Mouse (Mus musculus) olfactory bulb, adult 2 months (tissue): ENCODE data around the gene Gpnmb.

ENCODE experiments used
- CTCF ChIP-seq: fragments of 200-500 bp; IDR thresholded peaks from 2 replicates; pipeline ENCODE4 v1.5.1; 2012; ENCODE audit warnings: low read depth, mild to moderate bottlenecking, low read length, moderate library complexity; ENCODE audit not compliant: insufficient read depth
- POLR2A ChIP-seq: fragments of 200-500 bp; IDR thresholded peaks from 2 replicates; pipeline ENCODE4 v1.6.1; 2012; ENCODE audit warnings: mild to moderate bottlenecking, low read depth, low read length, moderate library complexity; ENCODE audit not compliant: insufficient read depth

DNA sequence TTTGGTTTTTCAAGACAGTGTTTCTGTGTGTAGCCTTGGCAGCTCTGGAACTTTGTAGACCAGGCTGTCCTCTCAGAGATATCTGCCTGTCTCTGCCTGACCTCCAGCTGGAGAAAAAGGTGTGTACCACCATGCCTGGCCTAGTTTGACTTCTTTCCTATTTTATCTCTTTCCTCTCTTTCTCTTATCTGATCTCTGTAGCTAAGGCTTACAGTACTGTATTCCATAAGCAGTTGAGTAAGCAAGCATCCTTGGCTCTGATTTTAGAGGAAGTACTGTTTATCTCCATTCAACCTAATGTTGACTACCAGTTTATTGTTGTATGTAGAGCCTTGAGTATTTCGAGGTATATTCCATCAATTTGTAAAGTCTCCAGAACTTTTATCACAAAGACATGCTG is 43.0 kb downstream of the Gpnmb start:
- TF ChIP-seq CTCF (no peak), POLR2A (no peak)
